Mouse (Mus musculus): Measurements from ENCODE around the gene Inf2.

Inf2 gene

GRCm38 (mm10) chr12:112588426-112589256 lies at the start of gene Inf2:
Inf2 (plus strand) TSS chr12:112588784.
- peak; percentile 76 for DNase-seq (ENCODE audit: low spot score)

DNA sequence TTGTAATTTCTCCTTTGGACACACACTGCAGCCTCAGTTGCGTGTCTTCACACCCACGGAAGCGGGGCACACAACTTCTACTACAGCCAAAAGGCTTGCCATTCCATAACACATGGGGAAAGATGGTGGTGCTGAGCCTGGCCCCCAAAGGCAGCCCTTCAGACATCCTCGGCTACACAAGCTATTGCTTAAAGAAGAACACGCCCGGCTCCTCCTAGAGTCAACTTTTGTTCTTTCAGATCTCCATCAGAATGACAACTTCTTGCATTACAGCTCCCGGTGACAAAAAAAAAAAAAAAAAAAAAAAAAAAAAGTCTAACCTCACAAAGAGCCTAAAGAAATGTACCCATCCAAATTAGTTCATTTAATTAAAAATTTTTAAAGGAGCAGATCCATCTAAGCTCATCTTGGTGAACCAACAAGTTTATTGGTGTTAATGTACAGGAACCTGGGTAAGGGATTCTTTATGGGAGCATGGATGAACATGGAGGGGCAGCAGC lies 49.1 kb upstream of the Inf2 start:
- DNase-seq (ENCODE audit: low spot score) = no peak

DNA sequence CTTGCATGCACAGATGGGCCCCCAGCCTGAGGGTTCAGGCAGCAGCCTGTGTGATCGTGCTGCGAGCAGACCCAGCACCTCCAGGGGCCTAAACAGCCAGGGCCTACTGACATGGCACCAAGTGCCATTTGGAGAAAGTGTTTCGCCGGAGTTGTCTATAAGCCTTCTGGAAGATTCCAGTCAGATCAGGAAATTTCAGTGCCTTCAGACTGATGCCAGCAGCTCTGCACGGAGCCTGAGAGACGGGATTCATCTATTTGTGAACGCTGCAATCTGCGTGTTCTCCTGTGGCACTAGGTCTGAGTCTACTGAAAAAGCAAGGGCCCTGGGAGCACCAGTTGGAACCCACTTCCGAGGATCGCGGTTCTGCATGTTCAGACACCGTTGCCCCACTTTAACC lies 48.3 kb upstream of the Inf2 start:
- DNase-seq (ENCODE audit: low spot score) = no peak

DNA sequence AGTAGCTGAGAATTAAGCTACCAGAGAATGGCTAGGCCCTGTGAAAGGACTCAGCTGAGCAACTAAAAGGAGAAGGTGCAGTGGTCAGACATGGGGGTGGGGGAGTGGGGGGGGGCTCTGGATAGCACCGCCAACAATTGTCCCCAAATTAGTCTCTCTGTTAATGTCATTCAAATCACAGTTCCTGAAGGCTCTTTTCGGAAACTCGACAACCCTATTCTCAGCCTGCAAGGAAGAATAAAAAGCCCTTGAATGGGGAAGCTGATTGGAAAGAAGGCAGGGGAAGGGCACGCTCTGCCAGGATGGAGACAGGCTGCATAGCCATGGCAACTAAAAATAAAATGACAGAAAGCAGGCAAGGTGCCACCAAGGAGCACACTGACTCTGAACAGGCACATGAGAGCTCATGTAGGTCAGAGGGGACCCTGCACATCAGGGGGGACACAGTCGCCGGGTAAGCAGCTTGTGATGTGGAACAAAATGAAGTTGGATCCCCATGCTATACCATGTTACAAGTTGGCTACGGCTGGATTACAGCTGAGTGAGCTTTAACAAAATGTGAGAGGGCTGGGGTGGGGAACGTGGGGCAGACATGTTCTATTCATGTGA lies 47.0 kb upstream of the Inf2 start:
- DNase-seq (ENCODE audit: low spot score) = no peak

DNA sequence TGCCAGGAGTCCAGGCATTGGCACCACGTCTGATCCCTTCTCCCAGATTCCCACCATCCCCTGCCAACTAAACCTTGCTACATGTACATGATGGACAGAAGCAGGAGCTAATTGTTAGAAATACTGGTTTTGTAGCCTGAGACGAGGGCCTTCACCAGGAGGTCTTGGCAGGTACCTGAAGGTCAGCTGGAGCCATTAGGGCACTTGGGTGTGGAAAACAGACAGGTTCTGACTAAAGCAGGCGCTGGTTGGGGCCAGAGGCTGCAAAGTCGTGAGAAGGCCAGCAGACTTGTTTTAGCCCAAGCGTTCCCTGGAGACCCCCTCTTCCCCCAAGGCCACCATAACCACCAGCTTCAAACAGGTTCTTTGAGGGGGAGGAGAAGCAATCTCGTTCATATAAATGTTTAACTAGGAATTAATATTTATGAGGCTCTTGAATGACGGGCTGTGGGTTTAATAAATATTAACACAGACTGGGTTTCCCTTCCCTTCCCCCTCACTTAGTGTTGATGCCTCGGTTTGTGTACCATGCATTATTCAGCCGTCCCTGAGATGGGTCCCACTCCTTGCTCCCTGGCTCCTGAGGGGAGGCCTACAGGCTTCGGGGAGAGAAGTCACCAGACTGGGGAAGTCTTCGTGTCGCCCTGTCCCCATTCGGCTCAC lies 46.2 kb upstream of the Inf2 start:
- no peak for DNase-seq (ENCODE audit: low spot score)

DNA sequence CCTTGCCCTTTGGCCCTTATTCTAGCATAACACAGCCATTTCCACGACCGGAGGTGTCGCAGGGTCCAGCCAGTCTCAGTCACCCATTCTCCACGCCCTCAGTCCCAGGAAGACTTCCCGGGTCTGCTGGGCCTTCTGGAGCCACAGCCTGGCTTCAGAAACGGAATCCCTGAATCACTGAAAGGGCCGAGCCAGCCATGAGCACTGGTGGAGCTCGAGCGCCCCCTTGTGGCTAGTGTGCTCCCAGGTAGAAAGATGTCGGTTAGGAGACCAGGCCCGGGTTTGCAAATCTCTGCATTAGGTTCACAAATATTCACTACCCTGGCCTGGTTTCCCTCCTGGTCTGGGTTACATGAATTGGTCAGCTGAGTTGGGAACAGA lies 45.7 kb upstream of the Inf2 start:
- peak; percentile 82 for DNase-seq (ENCODE audit: low spot score)

DNA sequence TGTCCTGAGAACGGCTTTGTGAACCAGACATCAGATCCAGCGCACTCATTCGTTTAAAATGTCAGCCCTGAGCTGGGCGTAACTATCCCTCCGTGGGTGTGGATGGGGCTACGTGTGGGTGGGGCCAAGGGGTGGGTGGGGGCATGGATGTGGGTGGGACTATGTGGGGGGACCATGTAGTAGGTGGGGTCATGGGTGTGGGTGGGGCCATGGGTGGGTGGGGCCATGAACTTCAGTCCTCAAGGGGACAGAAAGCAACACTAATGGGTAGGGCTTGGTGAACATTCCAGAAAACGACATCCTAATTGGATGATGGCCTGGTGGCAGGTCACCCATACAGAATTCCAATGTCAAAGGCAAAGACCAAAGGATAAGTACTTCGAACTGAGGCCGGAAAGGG lies 44.6 kb upstream of the Inf2 start:
- no peak for DNase-seq (ENCODE audit: low spot score)

DNA sequence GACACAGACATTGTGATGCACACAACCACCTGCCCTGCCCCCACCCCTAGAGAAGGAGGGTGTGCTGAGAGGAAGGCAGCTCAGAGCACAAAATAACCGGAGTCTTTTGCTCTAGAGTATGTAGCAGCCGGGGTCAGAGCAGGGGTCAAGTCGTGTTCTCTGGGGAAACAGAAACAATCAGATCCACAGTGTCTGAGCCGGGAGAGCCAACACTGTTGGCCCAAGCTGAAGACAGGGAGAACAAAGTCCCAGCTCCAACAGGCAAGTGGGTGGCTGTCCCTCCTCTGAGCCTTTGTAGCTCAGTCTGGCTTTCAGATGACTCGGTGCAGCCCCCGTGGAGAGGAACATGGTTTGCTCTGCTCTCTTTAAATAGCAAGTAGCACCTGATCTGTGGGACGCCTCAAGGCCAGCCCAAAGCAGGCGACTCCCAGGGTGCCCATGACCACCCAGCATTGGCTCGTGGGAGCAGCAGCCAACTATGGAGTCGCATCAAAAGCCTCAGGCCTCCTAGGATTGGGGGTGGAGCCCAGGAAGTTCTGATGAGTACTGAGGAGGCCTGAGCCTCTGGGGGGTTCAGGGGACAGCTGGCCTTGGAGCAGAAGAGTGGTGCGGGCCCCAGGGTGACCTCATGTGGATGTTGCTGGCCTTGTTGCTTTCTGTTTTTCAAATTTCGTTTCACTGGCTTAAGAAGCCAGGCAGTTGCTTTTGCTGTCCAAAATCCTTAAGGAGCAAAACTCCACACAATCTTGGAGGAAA lies 43.5 kb upstream of the Inf2 start:
- no peak for DNase-seq (ENCODE audit: low spot score)

GRCm38 (mm10) chr12:112546110-112546509 lies 42.5 kb upstream of the Inf2 start:
- no peak for DNase-seq (ENCODE audit: low spot score)

DNA sequence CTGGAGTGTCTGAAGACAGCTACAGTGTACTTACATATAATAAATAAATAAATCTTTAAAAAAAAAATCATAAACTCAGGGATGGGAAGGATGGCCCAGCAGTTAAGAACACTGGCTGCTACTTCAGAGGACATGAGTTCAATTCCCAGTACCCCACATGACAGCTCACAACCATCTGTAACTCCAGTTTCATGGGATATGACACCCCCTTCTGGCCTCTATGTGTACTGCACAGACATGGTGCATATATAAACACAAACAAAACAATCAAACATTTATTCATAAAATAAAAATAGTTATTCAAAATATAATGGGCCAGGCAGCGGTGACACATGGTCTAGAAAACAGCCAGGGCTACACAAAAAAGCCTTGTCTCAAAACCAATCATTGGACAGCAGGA lies 39.3 kb upstream of the Inf2 start:
- DNase-seq (ENCODE audit: low spot score) = no peak

DNA sequence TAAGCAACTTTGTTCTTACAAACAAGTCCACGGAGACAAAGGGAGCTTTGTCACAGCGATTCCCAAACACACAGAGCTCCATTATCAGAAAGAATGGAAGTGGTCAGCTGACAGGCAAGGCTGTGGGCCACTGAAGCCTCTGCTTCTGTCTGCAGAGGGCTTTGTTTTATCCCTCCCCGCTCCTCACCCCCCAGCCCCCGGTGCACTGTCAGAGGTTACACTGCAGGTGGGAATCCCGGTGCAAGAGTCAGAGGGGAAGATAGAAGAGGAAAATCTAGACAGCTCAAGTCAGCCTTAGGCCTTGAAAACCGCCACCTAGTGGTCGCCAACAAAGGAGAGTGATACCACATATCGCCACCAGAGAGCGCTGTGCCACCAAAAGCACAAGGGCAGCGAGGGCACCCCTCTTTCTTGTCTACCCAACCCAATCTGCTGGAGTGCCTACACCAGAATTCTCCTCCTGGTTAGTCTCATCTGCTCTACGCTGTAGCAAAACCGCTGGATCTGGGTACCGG lies 36.7 kb upstream of the Inf2 start:
- peak; percentile 71 for DNase-seq (ENCODE audit: low spot score)

DNA sequence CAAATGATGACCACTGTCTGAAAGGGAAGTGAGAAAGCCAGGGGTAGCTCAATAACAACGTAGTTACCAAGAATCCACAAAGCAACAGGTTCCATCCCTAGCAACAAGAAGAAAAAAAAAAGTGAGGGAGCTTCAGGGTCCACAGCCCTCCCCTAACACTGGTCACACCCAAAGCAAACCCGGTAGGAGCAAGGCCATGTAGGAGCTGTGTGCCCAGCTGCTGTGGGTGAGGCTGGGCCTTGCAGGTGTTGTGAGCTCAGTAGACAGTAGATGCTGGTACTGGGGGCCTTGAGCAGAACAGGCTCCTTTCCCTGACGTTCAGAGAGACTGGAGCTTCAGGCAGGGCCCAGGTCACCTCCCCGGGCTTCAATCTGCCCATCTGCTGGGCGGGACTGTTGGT lies 36.1 kb upstream of the Inf2 start:
- DNase-seq (ENCODE audit: low spot score) = no peak

DNA sequence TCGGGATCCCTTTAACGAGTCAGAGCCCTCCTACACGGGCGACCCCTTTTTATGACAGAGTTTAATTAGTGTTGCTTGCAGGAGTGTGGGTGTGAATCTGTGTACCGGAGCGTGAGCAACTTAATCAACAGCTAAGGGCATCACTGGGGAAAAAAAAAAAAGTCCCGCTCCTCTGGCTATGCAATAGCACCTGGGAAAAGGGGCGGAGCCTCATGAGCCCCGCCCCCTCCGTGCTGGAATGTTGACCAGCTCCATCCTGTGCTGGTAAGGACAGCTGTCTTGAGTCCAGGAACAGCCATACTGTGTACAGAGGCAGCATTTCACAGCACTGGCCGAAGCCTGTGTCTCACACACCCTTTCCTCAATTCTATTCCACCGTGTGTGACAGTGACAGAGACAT lies 33.7 kb upstream of the Inf2 start:
- DNase-seq (ENCODE audit: low spot score) = peak; percentile 53

DNA sequence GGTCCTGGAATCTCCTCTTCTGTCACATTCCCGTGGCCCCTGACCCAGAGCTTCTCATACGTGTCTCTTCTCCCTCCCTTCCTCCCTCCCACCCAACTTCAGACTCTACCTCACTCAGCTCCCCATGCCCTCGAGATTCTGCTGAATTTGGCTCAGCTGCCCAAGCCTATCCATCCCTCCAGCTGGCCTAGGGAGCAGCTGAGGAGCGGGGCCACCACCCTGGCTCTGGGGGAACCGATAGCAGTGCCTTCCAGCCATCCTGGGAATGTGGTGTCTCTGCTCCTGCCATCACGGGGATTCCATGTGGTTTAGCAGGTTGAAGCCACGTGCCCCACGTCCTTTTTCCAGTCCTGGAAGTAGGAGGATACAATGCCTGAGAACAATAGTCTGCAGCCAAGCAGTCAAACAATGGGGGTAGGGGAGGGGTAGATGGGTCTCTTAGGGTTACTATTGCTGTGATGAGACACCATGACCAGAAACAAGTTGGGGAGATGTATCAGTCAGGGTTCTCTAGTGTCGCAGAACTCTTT lies 32.0 kb upstream of the Inf2 start:
- DNase-seq (ENCODE audit: low spot score) = no peak

GRCm38 (mm10) chr12:112557219-112557618 lies 31.4 kb upstream of the Inf2 start:
- DNase-seq (ENCODE audit: low spot score) = no peak

DNA sequence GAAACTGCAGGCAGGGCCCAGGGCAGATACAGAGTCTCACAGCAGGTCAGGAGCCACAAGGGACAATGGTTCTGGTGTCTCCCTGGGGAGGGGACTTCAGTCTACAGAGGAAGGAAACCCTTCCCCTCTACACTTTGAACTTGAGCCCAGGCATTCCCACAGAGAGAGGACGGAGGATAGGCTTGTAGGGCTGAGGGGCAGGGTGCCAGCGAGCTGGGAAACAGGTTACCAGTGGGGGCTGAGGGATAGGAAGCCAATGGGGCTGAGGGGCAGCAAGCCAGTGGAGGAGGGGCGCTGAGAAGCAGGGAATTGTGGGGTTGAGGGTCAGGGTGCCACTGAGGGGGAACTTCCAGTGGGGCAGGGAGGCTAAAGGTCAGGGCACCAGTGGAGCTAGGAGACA lies 29.4 kb upstream of the Inf2 start:
- DNase-seq (ENCODE audit: low spot score) = no peak

DNA sequence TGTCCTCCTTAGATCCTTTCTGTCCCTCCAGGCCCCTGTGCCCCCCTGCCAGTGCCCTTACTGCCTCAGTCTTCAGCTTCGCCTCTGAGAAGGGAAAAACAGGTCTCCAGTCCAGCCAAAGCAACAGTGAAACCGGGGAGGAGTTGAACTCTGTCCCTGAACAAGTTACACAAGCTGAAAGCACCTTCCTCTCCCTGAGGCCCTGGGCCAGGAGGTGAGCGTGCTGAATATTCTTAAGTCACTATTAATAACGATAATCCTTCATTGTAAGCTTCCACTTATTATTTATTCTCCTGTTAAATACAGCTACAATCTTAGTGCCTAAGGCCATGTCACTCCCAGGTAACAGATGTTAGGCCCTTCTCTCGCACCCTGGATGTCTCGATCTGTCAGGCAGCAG lies 28.9 kb upstream of the Inf2 start:
- DNase-seq (ENCODE audit: low spot score) = no peak

- no peak for DNase-seq (ENCODE audit: low spot score)
Measured at GRCm38 (mm10) chr12:112560176-112560797, 28.3 kb upstream of the Inf2 start.

GRCm38 (mm10) chr12:112561163-112561562 lies 27.4 kb upstream of the Inf2 start:
- DNase-seq (ENCODE audit: low spot score) = no peak

- no peak for DNase-seq (ENCODE audit: low spot score)
Measured at GRCm38 (mm10) chr12:112562462-112562861, 26.1 kb upstream of the Inf2 start.

DNA sequence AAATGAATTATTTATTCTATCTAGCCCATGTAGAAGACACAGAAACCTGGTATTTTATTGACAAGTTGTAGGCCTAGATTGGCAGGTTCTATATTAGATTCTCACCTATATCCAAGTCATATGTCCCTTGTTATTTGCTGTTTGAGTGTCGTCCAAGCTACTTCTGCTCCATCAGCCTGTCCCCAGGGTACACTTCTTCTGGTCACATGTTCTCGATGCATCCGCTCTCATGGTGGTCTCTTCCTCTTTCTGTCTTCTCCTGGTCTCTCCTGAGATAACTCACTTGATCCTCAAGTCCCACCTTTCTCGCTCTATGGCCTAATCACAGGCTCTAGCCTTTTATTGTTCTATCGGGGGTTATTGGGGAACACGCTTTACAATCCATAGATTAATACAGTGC lies 25.6 kb upstream of the Inf2 start:
- DNase-seq (ENCODE audit: low spot score) = no peak

Data from testis, postnatal 14 days (tissue).